Mouse (Mus musculus): ENCODE measurements at regions not wholly inside any gene's neighbourhood (a gene's known extent, or its start where the extent isn't known, plus 50 kb on each side); places are given as distances from the start of the nearest gene placed in this dataset.

GRCm38 (mm10) chr3:133679891-133680290, 135.0 kb upstream of the Tet2 start:
- TF ChIP-seq ZC3H11A (IDR thresholded peaks at IDR 0.05; ENCODE audit: borderline replicate concordance, low read depth, low read length) (no peak), ZNF384 (IDR thresholded peaks at IDR 0.05; ENCODE audit: low read depth, low read length) (no peak), HCFC1 (IDR thresholded peaks at IDR 0.05; ENCODE audit: borderline replicate concordance, insufficient read depth, low read length) (no peak), CHD2 (IDR thresholded peaks at IDR 0.05; ENCODE audit: low read depth, low read length) (no peak), MAFK (IDR thresholded peaks at IDR 0.05; ENCODE audit: insufficient read depth, low read depth, low read length) (no peak)

Data from ES-E14 (cell line).